Mouse (Mus musculus) CD8-positive naive resting alpha-beta T cell, adult 2 months (primary cell): ENCODE measurements around the gene Tenm3.
"Not testable (repeated sequence)": the region's sequence is repeated elsewhere in the genome, so short reads cannot be mapped to it uniquely, and the experiment has no call there.

ENCODE experiments used
- DNase-seq, 2 experiments: peaks; one replicate each; pipeline ENCODE4 v3.0.0; 2022; ENCODE audit warnings: low read depth in 2 of 2, low spot score in 2 of 2

Tenm3 gene

GRCm38 (mm10) chr8:48215071-48215501, 628.7 kb downstream of the Tenm3 start:
- no peak for DNase-seq

DNA sequence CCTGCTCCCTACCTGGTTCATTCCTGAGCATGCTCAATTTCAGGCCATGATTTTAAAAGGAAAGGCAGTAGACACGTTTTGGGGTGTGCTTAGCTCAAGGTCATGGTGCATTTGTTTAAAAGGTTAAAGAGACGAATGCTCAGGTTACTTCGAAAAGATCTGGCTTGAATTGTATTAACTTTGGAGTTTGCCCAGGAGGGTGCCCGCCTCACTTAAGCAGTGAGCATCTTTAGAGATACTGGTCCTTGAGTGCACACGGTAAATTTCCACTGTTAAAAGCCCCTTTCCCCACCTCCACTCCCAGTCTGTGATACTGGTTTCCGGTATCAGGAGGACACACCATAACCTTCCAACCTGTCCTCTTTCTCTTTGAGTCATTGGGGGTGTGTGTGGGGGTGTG, 629.4 kb downstream of the Tenm3 start:
- DNase-seq = no peak

DNA sequence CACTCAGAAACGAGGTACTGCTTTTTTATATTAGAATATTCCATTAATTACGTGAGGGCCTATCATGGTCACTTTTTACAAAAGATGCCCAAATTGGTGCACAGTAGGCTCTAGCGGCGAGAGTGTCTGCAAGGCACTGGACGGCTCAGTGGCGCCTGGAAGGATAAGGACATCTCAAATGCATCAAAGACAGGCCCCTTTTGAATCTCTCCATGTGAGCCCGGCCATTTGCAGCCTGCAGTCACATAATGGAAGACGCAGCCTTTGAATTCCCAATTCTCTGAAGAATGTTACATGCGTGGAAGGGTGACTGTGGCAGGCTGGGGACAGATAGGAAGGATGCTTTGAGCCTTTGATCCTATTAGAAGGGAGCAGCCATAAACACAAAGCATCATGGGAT, 631.8 kb downstream of the Tenm3 start:
- DNase-seq = no peak

- no peak for DNase-seq
These were observed 636.2 kb downstream of the Tenm3 start for GRCm38 (mm10) chr8:48207567-48207966.

- DNase-seq = no peak
These were observed 636.8 kb downstream of the Tenm3 start for GRCm38 (mm10) chr8:48206922-48207321.

GRCm38 (mm10) chr8:48204838-48205345, 638.9 kb downstream of the Tenm3 start:
- no peak for DNase-seq

DNA sequence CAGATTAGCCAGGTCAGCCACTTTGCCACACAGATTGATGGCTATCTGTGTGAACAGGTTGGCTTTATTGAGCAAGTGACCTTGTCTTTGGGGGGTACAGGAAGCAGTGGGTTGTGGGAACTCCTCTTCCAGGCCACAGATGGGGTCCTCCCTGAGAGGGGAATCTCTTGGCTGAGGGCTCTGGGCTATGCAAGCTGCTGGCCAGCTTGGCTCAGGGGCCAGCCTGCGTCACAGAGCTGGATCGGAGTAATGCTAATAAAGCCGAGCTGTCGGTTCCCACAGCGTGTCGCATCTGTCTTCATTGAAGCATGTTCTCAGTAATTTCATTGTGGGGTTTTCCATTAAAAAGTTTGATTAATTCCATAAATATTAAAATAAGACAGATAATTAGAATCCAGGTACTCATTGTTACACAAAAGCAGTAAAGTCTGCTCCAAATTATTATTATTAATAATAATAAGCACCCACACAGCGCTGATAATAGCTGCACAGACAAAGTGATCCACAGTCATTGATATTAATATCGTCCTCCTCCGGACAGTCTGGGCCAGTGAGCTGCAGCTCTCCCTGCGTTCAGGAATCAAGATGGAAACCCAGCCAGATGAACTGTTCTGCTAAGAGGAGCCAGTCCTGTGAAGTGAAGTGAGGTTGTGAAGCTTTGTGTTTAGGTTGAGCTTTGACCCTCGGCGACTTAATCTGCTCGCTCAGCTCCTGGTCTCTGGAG, 639.5 kb downstream of the Tenm3 start:
- DNase-seq = no peak

DNA sequence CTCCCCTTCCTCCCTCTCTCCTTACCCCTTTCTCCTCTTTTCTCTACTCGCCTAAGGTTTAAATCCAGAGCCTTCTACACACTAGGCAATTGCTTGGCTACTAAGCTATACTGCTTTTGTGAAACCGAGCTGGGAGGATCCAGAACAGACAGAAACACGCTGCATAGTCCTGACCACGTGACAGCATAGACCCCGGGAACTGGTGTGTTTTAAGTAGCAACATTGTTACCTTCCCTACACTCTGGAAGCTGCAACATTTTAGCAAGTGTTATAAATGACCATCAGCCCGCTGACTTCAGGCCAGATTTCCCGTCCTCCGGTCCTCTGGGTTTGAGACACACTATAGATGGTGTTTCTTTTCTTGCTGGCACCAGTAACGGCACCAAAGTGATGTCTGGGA, 640.1 kb downstream of the Tenm3 start:
- no peak for DNase-seq

- DNase-seq = no peak
These were observed 640.6 kb downstream of the Tenm3 start for GRCm38 (mm10) chr8:48203161-48203560.

DNA sequence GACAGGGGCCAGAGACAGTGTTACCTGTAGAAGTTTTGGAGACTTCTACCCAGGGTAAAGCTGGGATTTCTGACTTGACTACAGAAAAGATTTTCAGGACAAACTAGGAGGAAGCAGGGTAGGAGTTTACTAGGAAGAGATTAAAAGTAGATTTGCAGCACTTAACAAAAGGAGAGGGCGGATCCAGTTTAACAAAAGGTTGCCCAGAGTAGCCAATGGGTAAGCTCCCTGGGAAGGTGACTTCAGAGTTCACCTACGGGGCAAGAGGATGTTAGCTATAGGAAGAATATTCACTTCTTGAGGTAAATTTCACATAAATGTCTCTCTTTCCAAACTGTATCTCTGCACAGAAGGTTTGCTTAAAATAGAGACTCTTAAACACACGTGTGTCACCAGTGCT, 641.1 kb downstream of the Tenm3 start:
- DNase-seq = no peak

- DNase-seq = no peak
These were observed 644.6 kb downstream of the Tenm3 start for GRCm38 (mm10) chr8:48199171-48199570.

DNA sequence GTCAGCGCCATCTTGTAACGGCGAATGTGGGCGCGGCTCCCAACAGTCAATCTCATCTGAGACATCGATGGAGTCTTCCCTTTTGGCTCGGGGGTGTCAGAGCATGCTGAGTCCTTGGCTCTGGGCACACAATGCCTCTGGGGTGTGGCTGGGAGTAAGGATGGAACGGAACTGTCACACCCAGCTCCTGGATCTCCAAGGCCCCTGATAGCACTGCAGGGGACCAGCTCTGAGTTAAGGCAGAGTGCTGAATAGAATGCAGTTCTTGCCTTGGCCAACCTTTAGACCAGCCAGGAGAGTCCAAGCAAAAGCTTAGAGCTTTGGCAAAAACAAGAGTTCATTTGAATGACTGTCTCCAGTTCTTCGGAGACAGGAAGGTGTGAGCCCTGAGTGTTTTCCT, 647.8 kb downstream of the Tenm3 start:
- no peak for DNase-seq

DNA sequence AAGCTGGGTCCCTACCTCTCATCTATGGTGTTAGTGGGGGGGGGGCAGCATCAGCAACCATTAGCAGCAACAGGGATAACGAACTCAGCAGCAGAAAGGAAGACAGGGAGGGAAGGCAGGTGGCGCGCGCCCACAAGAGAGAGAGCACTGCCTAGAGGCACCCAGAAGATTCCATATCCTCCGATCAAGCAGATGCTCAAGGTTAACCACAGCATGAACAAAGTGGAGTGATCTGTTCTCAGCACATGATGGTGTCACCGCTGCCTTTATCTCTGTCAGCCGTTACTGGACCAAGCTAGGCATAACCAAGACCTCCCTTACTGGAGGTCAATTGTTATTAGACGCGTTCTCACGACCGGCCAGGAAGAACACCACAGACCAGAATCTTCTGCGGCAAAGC, 655.2 kb downstream of the Tenm3 start:
- no peak for DNase-seq

DNA sequence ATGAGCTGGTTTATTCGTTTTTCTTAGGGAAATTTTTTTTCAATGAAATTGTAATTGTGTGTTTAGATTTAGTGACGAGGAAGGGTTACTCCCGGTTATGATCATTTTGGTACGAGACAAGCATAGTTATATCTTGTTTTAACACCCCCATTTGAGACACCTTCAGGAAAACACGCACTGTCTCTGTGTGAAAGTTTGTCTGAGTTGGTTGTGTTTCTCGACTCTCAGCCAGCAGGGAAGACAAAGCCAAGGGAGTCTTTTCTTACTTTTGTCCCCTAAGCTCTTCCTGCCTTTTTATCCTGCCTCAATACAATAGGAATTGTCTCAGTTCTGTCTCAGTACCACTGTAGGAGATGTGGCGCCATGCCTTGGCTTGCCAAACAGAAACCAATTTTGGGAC, 660.0 kb downstream of the Tenm3 start:
- DNase-seq = no peak

GRCm38 (mm10) chr8:48181000-48181399, 662.8 kb downstream of the Tenm3 start:
- no peak for DNase-seq

DNA sequence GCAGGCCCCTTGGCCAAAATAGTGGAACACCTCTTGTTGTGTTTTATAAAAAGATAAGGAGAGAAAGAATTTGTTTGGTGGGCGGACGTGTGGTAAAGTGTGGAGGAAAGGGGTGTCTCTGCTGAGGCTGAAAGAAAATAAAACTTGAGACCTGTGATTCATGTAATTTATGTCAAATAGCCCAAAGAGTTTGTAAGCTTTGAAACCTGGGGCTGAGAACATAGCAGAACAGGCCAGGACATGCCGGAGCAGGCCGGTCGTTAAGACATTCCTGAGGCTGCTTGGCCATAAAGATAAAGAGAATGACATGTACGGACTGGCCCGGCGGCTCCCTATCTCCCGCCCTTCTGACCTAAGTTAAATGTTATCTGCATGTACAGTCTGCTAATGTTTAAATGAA, 663.6 kb downstream of the Tenm3 start:
- DNase-seq = not testable (repeated sequence)

DNA sequence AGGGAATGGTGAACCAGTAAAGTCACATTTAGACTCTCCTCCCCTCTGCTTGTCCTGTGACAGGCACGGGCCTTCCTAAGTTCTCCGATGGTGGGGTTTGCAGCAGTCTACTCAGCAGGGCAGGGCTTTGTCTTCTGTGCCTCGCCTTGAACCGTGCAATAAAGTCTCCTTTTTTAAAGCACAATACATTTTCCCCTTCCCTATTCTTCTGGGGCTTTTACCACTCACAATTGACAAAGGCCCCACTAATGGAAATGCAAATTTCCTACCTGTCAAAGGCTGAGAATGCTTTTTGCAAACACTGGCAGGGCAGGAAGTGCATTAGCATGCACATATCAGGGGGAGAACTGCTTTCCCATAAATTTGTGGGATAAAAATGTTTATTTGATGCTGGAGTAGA, 664.8 kb downstream of the Tenm3 start:
- no peak for DNase-seq

DNA sequence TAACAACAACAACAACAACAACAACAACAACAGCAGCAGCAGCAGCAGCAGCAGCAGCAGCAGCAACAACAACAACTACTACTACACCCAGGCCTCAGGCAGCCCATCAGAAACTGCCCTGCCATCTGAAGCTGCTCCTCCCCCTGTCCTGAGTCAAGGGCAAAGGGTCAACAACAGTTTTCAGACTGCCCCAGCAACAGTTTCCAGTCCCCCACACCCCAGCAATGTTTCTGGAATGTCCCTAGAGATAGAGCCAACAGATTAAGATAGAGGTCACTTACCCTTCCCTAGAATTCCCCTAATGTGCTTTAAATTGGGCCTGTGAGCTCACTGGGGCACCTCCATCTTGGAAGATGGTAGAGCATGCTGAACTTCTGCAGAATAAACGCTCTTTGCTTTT, 665.9 kb downstream of the Tenm3 start:
- DNase-seq = no peak
